Mouse (Mus musculus): Measurements from ENCODE around the gene Krtap8-1.

Krtap8-1 gene

GRCm38 (mm10) chr16:89487852-89488251 is at the start of gene Krtap8-1:
Gene Krtap8-1, minus strand, starts transcription at chr16:89487952.
- no peak for DNase-seq (ENCODE audit: low spot score in 2 of 2)

DNA sequence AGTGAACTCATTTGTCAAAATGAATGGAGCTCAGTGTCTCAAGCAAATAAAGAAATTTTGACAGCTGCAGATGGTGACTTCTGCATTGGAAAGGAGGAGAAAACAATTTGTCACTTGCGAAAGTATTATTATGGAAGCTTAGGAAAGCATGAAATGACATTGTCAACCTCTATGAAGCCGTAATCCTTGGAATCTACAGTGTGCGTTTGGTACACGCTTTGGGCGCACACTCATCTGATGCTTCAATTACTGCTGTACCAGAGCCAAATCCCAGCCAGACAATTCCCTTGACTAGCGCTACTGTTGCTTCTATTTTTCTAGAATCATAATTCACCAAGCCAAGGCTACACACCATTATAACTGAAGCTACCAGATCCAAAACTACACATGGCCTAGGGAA is 49.6 kb upstream of the Krtap8-1 start:
- no peak for DNase-seq (ENCODE audit: low spot score in 2 of 2)

DNA sequence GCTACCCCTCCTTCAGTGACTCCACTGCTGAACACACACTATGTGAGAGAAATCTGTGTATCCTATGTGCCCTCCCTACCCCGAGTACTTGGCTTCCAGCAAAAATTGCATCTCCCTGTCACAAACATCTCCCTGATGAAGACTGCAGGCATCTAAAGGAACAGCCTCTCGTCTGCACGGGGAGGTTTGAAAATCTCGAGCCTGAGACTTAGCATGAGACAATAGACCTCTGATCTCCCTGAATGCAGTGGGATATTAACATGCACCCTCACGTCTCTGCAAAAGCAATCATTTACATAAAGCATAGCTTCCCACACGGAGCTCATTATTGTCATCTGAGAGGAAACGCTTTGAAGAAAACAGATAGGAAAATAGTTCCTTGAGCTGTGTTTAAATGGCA is 42.8 kb upstream of the Krtap8-1 start:
- peak; percentile 8 to 17 for DNase-seq (ENCODE audit: low spot score in 2 of 2)

GRCm38 (mm10) chr16:89529846-89530245 is 42.1 kb upstream of the Krtap8-1 start:
- no peak for DNase-seq (ENCODE audit: low spot score in 2 of 2)

- peak in 1 of 2 experiments; percentile 9 for DNase-seq (ENCODE audit: low spot score in 2 of 2)
These were observed 40.6 kb upstream of the Krtap8-1 start for GRCm38 (mm10) chr16:89528380-89528779.

DNA sequence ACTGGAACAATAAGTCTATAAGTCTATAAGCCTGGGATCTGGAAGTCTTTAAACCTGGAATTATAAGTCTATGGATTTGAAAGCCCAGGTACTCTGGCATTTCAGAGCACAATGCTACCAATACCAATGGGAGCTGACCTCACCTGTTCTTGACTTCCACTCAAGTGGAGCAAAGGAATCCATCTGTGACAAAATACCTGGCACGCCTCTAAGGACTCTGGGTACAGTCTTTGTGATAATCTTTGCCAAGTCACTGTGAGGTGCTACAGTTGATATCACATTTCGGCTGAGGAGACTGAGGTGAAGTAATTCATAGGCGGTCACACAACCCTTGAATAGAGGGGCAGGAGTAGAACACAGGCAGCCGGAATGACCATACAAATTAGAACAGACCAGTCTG is 33.2 kb upstream of the Krtap8-1 start:
- no peak for DNase-seq (ENCODE audit: low spot score in 2 of 2)

GRCm38 (mm10) chr16:89520555-89520954 is 32.8 kb upstream of the Krtap8-1 start:
- DNase-seq (ENCODE audit: low spot score in 2 of 2) = no peak

DNA sequence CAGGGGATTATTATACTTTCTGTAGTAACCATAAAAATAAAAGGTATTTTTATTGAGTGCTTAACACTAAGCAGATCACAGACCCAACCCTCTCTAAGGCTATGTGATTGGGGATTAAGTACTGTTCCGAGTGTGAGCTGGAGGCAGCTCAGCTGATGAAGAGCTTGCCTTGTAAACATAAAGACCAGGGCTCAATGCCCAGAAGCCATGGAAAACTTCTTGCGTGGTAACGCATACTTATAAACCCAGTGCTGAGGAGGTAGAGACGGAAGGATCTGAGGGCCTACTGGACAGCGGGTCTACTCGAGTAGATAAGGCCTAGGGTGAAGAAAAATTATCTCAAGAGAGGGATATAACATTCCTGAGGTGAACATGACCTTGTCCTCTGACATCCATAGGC is 32.3 kb upstream of the Krtap8-1 start:
- DNase-seq (ENCODE audit: low spot score in 2 of 2) = no peak

DNA sequence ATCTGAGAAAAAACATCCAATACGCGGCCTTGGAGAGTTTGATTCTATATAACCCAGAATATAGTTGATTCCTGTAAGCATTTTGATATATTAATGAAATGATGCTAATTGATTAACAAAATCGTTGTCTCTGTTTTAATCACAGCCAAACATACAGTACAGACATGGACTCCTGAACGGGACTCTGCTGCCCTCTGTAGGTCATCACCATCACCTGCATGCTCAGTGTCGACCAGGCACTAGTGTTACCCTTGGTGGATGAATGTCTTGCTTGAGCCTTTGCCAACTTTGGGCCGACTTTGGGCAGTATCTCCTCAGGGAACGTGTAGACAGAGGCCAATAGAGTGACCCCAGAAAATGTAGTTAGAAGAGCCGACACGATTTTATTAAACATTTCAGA is 29.9 kb upstream of the Krtap8-1 start:
- DNase-seq (ENCODE audit: low spot score in 2 of 2) = peak in 1 of 2 experiments; percentile 44

GRCm38 (mm10) chr16:89513431-89513830 is 25.7 kb upstream of the Krtap8-1 start:
- no peak for DNase-seq (ENCODE audit: low spot score in 2 of 2)

DNA sequence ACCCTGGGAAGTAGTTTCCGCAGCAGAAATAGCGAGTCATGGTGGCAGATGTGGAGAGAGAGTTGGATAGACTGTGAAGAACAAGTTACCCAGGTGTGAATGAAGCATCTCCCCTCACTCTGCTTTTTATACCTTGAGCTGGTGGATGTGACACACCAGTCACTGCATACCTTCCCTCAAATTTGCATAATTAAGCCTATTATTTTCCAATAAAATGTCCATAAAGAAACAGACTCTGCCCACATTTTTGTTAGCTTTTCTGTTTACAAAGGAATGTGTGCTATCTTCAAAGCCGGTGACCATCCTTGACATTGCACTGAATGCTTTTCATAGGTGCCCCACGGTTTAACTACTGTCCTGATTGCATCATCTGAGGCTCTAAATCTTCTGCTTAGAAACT is 20.5 kb upstream of the Krtap8-1 start, which contains the start of gene Krtap7-1:
Krtap7-1 (minus strand) TSS at position 101 of the 400 bp plus-strand sequence.
- no peak for DNase-seq (ENCODE audit: low spot score in 2 of 2)

DNA sequence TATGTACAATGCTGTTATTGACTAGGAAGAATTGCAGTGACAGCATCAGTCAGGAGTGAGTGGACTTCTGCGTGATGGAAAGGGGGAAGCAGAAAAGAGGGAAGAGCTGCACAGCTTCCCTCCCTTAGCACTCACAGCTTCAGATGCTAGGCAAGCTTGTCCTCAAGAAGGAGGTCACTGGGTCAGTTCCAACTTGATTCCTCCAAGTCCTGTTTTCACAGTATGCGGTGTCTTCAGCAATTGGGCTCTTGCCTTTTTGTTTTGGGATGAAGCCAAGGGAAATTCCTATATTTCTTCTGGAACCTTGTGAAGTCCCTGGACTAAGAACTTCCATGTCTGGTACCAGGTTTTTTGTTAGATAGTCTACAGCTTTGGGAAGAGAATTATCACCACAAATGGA is 15.8 kb upstream of the Krtap8-1 start:
- DNase-seq (ENCODE audit: low spot score in 2 of 2) = no peak

- DNase-seq (ENCODE audit: low spot score in 2 of 2) = no peak
These were observed 14.1 kb upstream of the Krtap8-1 start for GRCm38 (mm10) chr16:89501870-89502269.

- DNase-seq (ENCODE audit: low spot score in 2 of 2) = peak in 1 of 2 experiments; percentile 34
These were observed 9.2 kb upstream of the Krtap8-1 start for GRCm38 (mm10) chr16:89497002-89497401.

GRCm38 (mm10) chr16:89495394-89496153 is 7.8 kb upstream of the Krtap8-1 start:
- no peak for DNase-seq (ENCODE audit: low spot score in 2 of 2)

GRCm38 (mm10) chr16:89477679-89478314 is 10.0 kb downstream of the Krtap8-1 start:
- no peak for DNase-seq (ENCODE audit: low spot score in 2 of 2)

- DNase-seq (ENCODE audit: low spot score in 2 of 2) = no peak
These were observed 26.6 kb downstream of the Krtap8-1 start for GRCm38 (mm10) chr16:89461189-89461588.

All from left cerebral cortex, adult 9 months (tissue).